Mouse (Mus musculus): ENCODE results near the gene Klhl25. TPM values are rescaled to one million over a fixed set of nuclear protein-coding genes. Genes with fewer than 3 reads are reported as not detected.
"Not testable (repeated sequence)": the region's sequence is repeated elsewhere in the genome, so short reads cannot be mapped to it uniquely, and the experiment has no call there.

The Klhl25 gene
- polyA plus RNA-seq, 1 experiment from 2014 or later: 21.2 TPM

DNA sequence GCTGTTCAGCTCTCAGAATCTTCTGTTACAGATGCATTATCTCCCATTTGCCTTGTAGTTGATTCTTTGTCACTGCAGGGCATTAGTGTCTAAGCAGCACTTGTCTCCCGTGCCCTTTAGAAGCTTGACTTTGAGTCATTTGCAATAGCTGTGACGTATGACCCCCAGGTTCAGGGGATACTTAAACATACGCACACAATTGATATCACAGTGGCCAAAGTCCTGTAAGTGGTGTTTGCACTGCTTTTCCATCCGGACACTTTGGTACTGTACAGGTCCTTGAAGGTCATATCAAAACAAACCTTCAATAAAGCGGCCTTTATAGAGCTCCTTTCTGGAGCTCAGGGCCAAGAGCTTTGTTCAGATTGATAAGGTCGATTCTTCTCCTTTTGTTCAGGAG, 51.0 kb downstream of the Klhl25 start:
- no peaks in the 10 kb centered on the region for H3K36me3 ChIP-seq (ENCODE audit: control insufficient read depth, insufficient read depth, low read length)
- no peaks in the 10 kb centered on the region for H3K9me3 ChIP-seq (ENCODE audit: control insufficient read depth, low read length)
- ATAC-seq (ENCODE audit: low FRiP score) (no peak), DNase-seq (ENCODE audit: low spot score, missing footprints) (peak; percentile 56)
- H3K9ac ChIP-seq (ENCODE audit: low read length): no peak overlapping the region
- no peak overlapping the region for H3K27ac ChIP-seq (ENCODE audit: low read depth, low read length)
- 63% methylated on average over 6 of the region's 6 CpGs for WGBS
- no peak overlapping the region for H3K4me2 ChIP-seq
- no peak overlapping the region for H3K4me3 ChIP-seq (ENCODE audit: low read depth, low read length)
- no peaks in the 10 kb centered on the region for H3K4me1 ChIP-seq (ENCODE audit: control insufficient read depth, insufficient read depth, low read length)
- no peaks in the 10 kb centered on the region for H3K27me3 ChIP-seq (ENCODE audit: control insufficient read depth, insufficient read depth, low read length)

DNA sequence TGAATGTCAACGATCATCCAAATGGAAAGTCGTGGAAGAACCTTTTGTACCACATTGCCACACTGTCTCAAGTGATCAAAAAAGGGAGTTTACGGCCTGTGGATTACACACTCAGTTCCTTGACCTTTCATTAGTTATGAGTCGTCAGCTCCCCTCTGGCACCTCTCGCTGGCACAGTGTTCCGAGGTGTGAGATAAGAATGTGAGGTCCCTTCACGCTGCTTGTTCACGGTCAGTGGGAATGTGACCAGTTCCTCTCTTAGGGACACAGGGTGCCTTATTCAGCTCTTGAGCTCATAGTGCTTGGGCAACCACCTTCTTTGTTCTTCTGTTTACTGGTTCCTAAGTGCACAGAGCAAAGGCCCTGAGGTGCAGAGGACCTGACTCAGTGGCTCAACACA, 51.4 kb downstream of the Klhl25 start:
- 46% methylated on average over 8 of the region's 8 CpGs for WGBS
- no peak for ATAC-seq (ENCODE audit: low FRiP score)
- peak; percentile 60 for DNase-seq (ENCODE audit: low spot score, missing footprints)

DNA sequence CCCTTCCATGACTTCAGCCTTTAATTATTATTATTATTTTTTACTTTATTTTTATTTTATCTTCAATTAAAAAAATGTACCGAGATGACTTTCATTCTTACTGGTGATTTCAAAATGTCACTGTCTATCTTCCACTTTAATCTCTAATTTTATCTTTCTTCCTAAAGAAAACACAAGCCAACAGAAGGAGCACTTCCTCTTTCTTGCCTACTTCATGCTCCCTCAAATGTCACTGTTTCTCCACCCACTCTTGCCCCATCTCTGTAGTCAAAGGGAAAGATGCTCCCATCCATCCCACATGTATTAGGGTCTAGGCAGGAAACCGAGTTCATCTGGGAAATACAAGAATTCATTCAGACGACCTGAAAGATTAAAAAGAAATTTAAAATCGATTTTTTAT, 51.8 kb downstream of the Klhl25 start:
- Histone ChIP-seq H3K9me3 (ENCODE audit: control insufficient read depth, low read length) (no peaks in the 10 kb centered on the region), H3K27ac (ENCODE audit: low read depth, low read length) (no peak overlapping the region), H3K36me3 (ENCODE audit: control insufficient read depth, insufficient read depth, low read length) (no peaks in the 10 kb centered on the region), H3K4me2 (no peak overlapping the region), H3K4me1 (ENCODE audit: control insufficient read depth, insufficient read depth, low read length) (no peaks in the 10 kb centered on the region), H3K27me3 (ENCODE audit: control insufficient read depth, insufficient read depth, low read length) (no peaks in the 10 kb centered on the region), H3K9ac (ENCODE audit: low read length) (no peak overlapping the region), H3K4me3 (ENCODE audit: low read depth, low read length) (no peak overlapping the region)
- 75% methylated on average over 4 of the region's 4 CpGs for WGBS
- DNase-seq (ENCODE audit: low spot score, missing footprints): no peak
- no peak for ATAC-seq (ENCODE audit: low FRiP score)

More for the DNA sequence above, 51.4 kb downstream of the Klhl25 start:
- H3K4me1 ChIP-seq (ENCODE audit: control insufficient read depth, insufficient read depth, low read length): no peaks in the 10 kb centered on the region
- H3K9me3 ChIP-seq (ENCODE audit: control insufficient read depth, low read length): no peaks in the 10 kb centered on the region
- H3K27ac ChIP-seq (ENCODE audit: low read depth, low read length): no peak overlapping the region
- H3K4me3 ChIP-seq (ENCODE audit: low read depth, low read length): no peak overlapping the region
- no peaks in the 10 kb centered on the region for H3K27me3 ChIP-seq (ENCODE audit: control insufficient read depth, insufficient read depth, low read length)
- H3K9ac ChIP-seq (ENCODE audit: low read length): no peak overlapping the region
- H3K4me2 ChIP-seq: no peak overlapping the region
- H3K36me3 ChIP-seq (ENCODE audit: control insufficient read depth, insufficient read depth, low read length): no peaks in the 10 kb centered on the region

DNA sequence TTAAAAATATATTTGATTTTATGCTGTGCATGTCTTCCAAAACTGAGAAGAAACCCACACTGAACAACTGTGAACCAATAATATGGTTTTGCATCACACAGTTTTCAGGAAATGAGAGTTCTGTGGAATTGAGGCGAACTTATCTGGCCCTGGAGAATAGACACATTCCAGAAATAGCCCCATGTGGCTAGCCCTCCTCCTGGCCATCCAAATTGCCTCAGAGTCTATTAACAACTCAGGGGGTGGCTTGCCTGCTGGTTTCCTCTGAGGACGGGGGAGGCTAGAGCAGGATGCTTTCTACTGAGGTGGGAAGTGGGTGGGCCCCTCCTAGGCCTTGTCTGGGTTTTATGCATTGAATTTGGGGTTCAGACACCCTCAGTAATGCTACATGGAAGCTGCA, 57.0 kb downstream of the Klhl25 start:
- no peak overlapping the region for H3K27ac ChIP-seq (ENCODE audit: low read depth, low read length)
- no peaks in the 10 kb centered on the region for H3K36me3 ChIP-seq (ENCODE audit: control insufficient read depth, insufficient read depth, low read length)
- no peaks in the 10 kb centered on the region for H3K9me3 ChIP-seq (ENCODE audit: control insufficient read depth, low read length)
- no peak overlapping the region for H3K9ac ChIP-seq (ENCODE audit: low read length)
- no peak overlapping the region for H3K4me2 ChIP-seq
- peak; percentile 44 for DNase-seq (ENCODE audit: low spot score, missing footprints)
- H3K4me3 ChIP-seq (ENCODE audit: low read depth, low read length): no peak overlapping the region
- ATAC-seq (ENCODE audit: low FRiP score): no peak
- H3K27me3 ChIP-seq (ENCODE audit: control insufficient read depth, insufficient read depth, low read length): no peaks in the 10 kb centered on the region
- WGBS: 50% methylated on average over 2 of the region's 2 CpGs
- no peaks in the 10 kb centered on the region; the same call in 1 of the 2 replicates for H3K4me1 ChIP-seq (ENCODE audit: control insufficient read depth, insufficient read depth, low read length)

DNA sequence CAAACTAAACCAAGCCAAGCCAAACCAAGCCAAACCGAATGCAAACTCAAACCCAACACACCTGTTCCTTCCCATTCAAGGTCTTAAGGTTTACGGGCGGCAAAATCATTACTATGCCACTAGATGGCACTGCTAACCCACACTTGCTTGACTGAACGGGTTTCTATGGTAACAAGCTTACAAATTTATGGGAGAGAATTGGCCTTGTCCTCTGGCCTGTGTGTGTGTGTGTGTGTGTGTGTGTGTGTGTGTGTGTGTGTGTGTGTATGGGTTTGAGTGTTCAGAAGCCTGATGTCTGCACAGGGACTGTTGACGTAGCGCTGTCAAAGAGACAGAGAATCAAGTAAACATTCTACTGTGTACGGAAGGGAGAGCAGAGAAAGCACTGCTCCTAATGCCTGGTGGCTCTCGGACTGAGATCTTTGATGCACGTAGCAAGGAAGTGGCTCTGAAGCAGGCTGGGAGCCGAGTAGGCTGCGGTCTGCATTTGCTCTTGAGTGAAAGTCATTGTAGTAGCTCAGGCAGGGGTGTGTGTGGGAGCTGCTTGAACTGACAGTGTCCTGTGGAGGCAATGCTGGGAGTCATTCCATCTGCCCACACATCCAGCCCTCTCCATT, 62.0 kb downstream of the Klhl25 start:
- 8% methylated on average over 11 of the region's 11 CpGs for WGBS
- Histone ChIP-seq H3K4me1 (ENCODE audit: control insufficient read depth, insufficient read depth, low read length) (peaks cover 4% of the 10 kb centered on the region; the same call in 1 of the 2 replicates), H3K9me3 (ENCODE audit: control insufficient read depth, low read length) (no peaks in the 10 kb centered on the region), H3K36me3 (ENCODE audit: control insufficient read depth, insufficient read depth, low read length) (no peaks in the 10 kb centered on the region), H3K27ac (ENCODE audit: low read depth, low read length) (no peak overlapping the region), H3K9ac (ENCODE audit: low read length) (peak overlapping the region; percentile 38; the same call in 1 of the 2 replicates), H3K4me2 (peak overlapping the region; percentile 42), H3K27me3 (ENCODE audit: control insufficient read depth, insufficient read depth, low read length) (no peaks in the 10 kb centered on the region), H3K4me3 (ENCODE audit: low read depth, low read length) (no peak overlapping the region)
- peak; percentile 79 for ATAC-seq (ENCODE audit: low FRiP score)
- DNase-seq (ENCODE audit: low spot score, missing footprints): peak; percentile 96

DNA sequence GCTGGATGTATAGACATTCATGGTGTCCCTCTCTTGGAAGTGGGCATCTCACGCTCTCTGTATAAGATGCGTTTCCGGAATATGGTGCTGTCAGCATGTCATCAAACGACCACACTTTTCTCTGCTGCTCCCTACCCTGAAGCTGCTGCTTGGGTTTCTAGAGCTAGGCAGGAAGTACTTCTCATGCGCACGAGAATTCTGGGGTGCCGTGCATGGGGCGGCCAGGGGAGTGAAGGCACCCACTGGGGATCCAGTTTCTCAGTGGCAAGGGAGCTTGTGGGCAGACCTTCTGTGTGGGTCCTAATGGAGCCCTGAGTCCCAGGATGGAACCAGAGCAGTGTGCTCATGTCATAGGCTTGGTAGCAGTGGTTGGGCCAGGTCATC, 62.5 kb downstream of the Klhl25 start:
- H3K9me3 ChIP-seq (ENCODE audit: control insufficient read depth, low read length): no peaks in the 10 kb centered on the region
- H3K4me3 ChIP-seq (ENCODE audit: low read depth, low read length): no peak overlapping the region
- no peak overlapping the region for H3K27ac ChIP-seq (ENCODE audit: low read depth, low read length)
- H3K27me3 ChIP-seq (ENCODE audit: control insufficient read depth, insufficient read depth, low read length): no peaks in the 10 kb centered on the region
- DNase-seq (ENCODE audit: low spot score, missing footprints): no peak
- WGBS: 82% methylated on average over 8 of the region's 8 CpGs
- ATAC-seq (ENCODE audit: low FRiP score): no peak
- H3K36me3 ChIP-seq (ENCODE audit: control insufficient read depth, insufficient read depth, low read length): no peaks in the 10 kb centered on the region
- H3K9ac ChIP-seq (ENCODE audit: low read length): peak overlapping the region; percentile 38; the same call in 1 of the 2 replicates
- H3K4me1 ChIP-seq (ENCODE audit: control insufficient read depth, insufficient read depth, low read length): peaks cover 4% of the 10 kb centered on the region; the same call in 1 of the 2 replicates
- H3K4me2 ChIP-seq: peak overlapping the region; percentile 42

DNA sequence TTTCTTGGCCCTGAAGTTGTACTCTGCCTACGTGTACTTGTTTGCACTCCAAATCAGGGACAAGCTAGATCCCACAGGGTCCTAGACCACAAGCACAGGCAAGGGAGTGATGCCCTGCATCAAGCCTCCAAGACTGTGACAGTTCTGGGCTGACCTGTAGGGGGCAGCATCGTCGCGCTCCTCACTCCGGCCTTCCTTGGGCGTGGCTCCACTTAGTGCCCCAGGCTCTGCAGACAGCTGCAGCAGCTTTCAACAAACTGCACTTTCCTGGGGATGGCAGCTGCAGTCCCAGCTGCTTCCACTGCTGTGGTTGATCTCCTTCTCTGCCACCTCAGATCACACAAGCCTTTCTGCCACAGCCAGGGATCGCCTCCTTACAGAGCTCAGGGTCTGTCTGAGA, 65.8 kb downstream of the Klhl25 start:
- Histone ChIP-seq H3K4me1 (ENCODE audit: control insufficient read depth, insufficient read depth, low read length) (peaks cover 4% of the 10 kb centered on the region; the same call in 1 of the 2 replicates), H3K27me3 (ENCODE audit: control insufficient read depth, insufficient read depth, low read length) (no peaks in the 10 kb centered on the region), H3K9me3 (ENCODE audit: control insufficient read depth, low read length) (no peaks in the 10 kb centered on the region), H3K36me3 (ENCODE audit: control insufficient read depth, insufficient read depth, low read length) (no peaks in the 10 kb centered on the region), H3K9ac (ENCODE audit: low read length) (no peak overlapping the region), H3K4me2 (no peak overlapping the region), H3K27ac (ENCODE audit: low read depth, low read length) (no peak overlapping the region), H3K4me3 (ENCODE audit: low read depth, low read length) (no peak overlapping the region)
- DNase-seq (ENCODE audit: low spot score, missing footprints) (peak; percentile 99), ATAC-seq (ENCODE audit: low FRiP score) (peak; percentile 88)
- 1% methylated on average over 7 of the region's 7 CpGs for WGBS

DNA sequence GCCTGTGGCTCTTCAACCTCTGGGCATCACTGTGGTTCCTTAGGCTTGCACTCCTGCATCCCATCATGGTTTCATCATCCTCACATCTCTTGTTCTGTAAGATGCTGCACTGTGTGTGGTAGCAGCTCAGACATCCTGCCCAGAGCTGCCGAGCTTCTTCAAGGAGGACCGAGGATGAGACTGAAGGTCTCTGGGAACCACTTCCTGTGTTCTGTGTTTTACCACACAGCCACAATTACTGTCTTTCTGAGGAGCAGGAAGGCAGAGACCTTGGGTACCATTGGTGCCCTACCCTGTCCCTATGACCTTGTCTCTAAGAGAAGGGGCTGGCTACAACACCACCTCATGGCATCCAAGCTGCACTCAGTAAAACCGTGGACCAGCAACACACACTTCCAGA, 67.4 kb downstream of the Klhl25 start:
- not testable (repeated sequence) for H3K9me3 ChIP-seq (ENCODE audit: control insufficient read depth, low read length); ATAC-seq (ENCODE audit: low FRiP score); H3K27me3 ChIP-seq (ENCODE audit: control insufficient read depth, insufficient read depth, low read length); H3K4me3 ChIP-seq (ENCODE audit: low read depth, low read length); H3K9ac ChIP-seq (ENCODE audit: low read length); H3K27ac ChIP-seq (ENCODE audit: low read depth, low read length); H3K4me2 ChIP-seq; H3K4me1 ChIP-seq (ENCODE audit: control insufficient read depth, insufficient read depth, low read length); H3K36me3 ChIP-seq (ENCODE audit: control insufficient read depth, insufficient read depth, low read length)
- WGBS: 96% methylated on average over 3 of the region's 3 CpGs
- peak; percentile 81 for DNase-seq (ENCODE audit: low spot score, missing footprints)

DNA sequence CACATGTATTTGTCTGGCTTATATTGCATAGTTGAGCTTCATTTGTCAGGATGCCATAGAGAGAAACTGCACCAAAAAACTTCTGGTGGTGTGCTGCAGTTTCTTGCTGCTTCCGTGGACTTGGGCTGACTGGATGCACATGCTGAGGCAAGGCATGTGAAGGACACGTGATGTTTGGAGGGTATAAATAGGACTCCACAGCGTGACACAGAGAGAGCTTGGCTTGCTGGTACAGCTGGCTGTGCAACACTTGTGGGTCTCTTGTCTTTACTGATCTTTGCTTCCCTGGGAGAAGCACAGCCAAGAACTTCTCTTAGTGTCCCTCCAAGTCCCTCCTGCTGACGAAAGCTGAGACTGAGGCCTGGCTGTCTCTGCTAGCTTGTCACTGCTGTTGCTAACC, 69.6 kb downstream of the Klhl25 start:
- WGBS: 82% methylated on average over 4 of the region's 4 CpGs
- ATAC-seq (ENCODE audit: low FRiP score): no peak

More for the DNA sequence above, 69.6 kb downstream of the Klhl25 start:
- Histone ChIP-seq H3K36me3 (ENCODE audit: control insufficient read depth, insufficient read depth, low read length) (no peaks in the 10 kb centered on the region), H3K27me3 (ENCODE audit: control insufficient read depth, insufficient read depth, low read length) (no peaks in the 10 kb centered on the region), H3K27ac (ENCODE audit: low read depth, low read length) (no peak overlapping the region), H3K9ac (ENCODE audit: low read length) (no peak overlapping the region), H3K4me3 (ENCODE audit: low read depth, low read length) (no peak overlapping the region), H3K9me3 (ENCODE audit: control insufficient read depth, low read length) (no peaks in the 10 kb centered on the region), H3K4me2 (no peak overlapping the region), H3K4me1 (ENCODE audit: control insufficient read depth, insufficient read depth, low read length) (no peaks in the 10 kb centered on the region)
- DNase-seq (ENCODE audit: low spot score, missing footprints): peak; percentile 61

Measured in midbrain, embryonic 11.5 days (tissue).